Mouse (Mus musculus): ENCODE measurements around the gene Afp.

GRCm38 (mm10) chr5:90478886-90479285 lies 11.7 kb upstream of the Afp start:
- TF ChIP-seq POLR2A (IDR thresholded peaks at IDR 0.05; ENCODE audit: extremely low read depth, insufficient read depth, low read length) (no peak), CTCF (IDR thresholded peaks at IDR 0.05; ENCODE audit: low read depth, low read length) (no peak)

All from liver, adult 2 months (tissue).